Mouse (Mus musculus): ENCODE results near the gene Sppl2a.
A peak's percentile ranks its signal among the peaks of the same experiment; 100 is the strongest.
"Not testable (repeated sequence)": the region's sequence is repeated elsewhere in the genome, so short reads cannot be mapped to it uniquely, and the experiment has no call there.

The Sppl2a gene

DNA sequence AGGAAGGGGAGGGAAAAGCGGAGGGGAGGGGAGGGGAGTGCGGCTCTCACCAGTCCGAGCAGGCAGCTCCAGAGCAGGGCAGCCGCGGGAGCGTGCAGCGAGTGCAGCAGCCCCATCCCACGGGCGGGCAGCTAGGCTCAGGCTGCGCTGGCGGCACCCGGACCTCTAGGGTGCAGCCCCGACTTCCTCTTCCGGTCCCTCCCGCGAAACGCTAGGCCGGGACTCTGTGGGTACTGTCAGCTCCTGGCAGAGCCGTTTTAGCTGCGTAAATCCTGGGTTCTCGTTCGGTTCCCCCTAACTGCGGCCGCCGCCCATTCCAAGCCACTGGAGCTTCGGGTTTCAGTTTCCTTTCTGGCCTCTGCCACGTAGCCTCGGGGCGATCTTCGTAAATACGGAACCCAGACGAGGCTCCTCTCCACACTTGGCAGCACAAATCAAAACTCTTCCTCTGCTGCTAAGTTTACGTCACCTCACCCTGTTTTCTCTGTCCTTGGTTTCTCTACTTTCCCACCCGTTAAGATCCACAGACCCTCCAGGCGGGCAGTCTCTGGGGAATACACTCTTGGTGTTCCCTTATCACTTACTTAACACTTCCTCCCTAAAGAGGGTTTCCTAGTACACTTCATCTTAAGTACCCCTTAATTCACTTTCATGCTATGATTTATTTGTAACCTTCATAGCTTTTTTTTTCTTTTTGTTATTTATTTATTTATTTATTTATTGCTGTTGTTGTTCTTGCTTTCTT is at the start of gene Sppl2a:
Gene Sppl2a, minus strand, starts transcription at position 339 of the 745 bp plus-strand sequence.
- DNase-seq (ENCODE audit: low spot score) = peak; percentile 78

- DNase-seq (ENCODE audit: low spot score) = no peak
These were observed 44.4 kb upstream of the Sppl2a start for GRCm38 (mm10) chr2:126977428-126977827.

- no peak for DNase-seq (ENCODE audit: low spot score)
These were observed 28.7 kb upstream of the Sppl2a start for GRCm38 (mm10) chr2:126961696-126962095.

DNA sequence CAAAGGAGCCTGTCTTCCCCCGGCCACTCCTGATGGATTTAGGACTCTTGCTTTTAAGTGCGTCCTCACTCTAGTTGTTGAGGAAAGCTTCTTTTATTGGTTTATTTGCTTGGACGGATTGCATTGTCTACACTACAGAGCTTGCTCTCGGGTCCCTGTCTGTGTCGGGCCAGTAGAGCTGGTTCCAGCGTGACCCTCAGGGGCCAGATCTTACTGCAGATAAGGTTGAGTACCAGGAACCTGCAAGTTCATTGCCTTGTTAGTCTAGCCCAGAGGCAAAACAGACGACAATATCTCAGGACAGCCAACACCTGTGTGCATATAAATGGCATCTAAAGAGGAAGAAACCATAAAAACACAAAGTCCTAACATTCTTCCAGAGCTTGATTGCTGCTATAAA is 22.6 kb upstream of the Sppl2a start:
- DNase-seq (ENCODE audit: low spot score) = no peak

DNA sequence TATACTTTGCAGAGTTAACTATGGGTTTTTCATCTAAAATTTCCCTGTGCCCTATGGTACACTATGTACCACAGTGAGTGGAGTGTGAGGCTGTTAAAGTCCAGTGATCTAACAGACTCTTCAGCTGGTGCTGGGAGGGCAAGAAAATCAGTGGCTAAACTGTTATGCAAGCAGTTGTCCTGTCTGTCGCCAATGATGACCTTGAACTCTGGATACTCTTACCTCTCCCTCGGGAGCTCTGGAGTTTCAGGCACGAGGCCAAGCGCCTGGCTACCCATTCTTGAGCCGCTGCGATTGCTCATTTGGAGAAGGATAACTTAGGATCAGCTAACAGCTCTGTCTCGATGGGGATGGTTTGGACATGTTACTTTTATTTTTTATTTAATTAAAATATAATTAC is 18.1 kb upstream of the Sppl2a start:
- no peak for DNase-seq (ENCODE audit: low spot score)

DNA sequence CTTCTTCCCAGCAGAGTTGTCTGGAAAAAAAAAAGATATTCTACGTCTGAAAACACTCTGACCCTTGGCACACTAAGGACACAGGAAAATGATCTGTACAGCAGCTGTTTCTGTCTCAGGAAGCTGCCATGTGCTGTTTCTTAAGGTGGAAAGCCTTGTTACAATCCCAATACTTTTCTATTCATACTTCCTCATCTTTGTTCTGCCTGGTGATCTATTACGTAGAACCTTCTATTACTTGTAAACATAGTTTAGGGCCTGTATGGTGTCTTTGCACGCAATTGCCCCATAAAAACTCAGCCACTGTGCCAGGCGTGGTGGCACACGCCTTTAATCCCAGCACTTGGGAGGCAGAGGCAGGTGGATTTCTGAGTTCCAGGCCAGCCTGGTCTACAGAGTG is 17.4 kb upstream of the Sppl2a start:
- DNase-seq (ENCODE audit: low spot score) = no peak

GRCm38 (mm10) chr2:126949856-126950255 is 16.8 kb upstream of the Sppl2a start:
- no peak for DNase-seq (ENCODE audit: low spot score)

- not testable (repeated sequence) for DNase-seq (ENCODE audit: low spot score)
These were observed 16.3 kb upstream of the Sppl2a start for GRCm38 (mm10) chr2:126949297-126949696.

- no peak for DNase-seq (ENCODE audit: low spot score)
These were observed 15.2 kb upstream of the Sppl2a start for GRCm38 (mm10) chr2:126948231-126948630.

DNA sequence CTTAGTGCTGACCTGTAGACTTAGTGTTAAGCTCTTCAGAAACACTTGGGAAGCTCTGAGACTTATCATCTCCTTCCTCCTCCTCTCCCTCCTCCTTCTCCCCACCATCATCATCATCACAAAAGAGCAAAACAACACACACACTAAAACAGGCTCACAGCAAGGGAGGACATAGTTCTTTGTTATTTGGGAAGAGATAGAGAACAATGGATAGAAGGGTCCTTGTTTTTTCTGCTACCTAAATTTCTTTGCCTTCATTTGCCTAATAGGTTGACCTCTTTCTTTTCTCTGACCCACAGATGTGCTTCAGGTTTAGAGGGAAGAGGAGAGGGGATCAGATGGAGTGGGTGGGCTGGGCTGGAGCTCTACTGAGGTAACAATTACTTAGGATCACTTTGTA is 14.6 kb upstream of the Sppl2a start:
- no peak for DNase-seq (ENCODE audit: low spot score)

DNA sequence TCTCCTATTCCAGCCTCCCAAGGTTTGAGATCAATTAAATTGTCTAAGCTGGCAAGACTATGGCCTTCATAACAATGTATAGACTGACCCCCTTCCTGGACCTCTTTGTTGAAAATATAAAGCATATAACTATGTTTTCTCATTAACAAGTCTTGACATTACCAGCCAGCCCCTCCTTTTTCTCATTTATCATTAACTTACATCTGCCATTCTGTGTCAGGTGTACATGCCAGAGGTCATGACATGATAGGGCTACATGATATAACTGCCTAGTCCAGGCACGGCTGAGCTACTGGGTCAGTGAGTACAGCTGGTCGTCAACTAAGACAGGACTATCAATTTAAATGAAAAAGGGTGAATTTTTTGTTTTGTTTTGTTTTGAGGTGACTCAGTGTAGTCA is 10.2 kb upstream of the Sppl2a start:
- DNase-seq (ENCODE audit: low spot score) = no peak

- no peak for DNase-seq (ENCODE audit: low spot score)
These were observed 7.4 kb upstream of the Sppl2a start for GRCm38 (mm10) chr2:126940314-126940866.

DNA sequence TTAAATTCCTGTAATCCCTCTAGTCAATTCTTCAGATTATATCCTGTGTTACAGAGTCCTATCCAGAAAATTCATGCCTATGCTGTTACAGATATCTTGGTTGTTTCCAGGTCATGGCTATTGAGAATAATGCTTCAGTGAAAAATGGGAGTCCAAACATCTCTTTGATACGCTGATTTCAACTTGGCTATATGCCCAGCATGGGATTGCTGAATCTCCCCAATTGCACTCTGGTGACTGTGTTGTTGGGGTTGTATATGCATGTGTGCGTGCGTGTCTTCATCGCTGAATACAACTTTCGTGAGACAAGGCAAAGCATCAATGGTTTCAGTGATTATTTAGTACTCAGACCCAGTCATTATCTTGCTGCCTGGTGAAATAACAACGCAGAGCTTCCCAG is 5.0 kb upstream of the Sppl2a start:
- DNase-seq (ENCODE audit: low spot score) = no peak

DNA sequence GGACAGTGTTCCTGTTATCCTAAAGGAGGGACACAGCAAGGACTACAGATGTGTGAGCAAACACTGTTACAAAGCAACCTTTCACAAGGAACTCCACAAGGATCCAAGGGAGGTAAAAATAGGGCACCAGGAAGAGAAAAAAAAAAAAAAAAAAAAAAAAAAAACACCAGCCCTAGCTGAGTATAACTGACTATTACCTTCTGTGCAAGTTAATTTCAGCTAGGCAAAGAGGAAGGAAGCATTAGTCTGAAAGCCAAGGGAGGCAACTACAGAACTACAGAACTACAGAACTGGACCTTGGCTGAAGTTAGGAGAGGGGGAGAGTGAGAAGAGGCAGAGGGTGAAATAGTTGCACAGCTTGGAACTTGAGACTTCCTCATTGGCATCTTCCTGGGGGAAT is 886 bp upstream of the Sppl2a start:
- DNase-seq (ENCODE audit: low spot score) = no peak

DNA sequence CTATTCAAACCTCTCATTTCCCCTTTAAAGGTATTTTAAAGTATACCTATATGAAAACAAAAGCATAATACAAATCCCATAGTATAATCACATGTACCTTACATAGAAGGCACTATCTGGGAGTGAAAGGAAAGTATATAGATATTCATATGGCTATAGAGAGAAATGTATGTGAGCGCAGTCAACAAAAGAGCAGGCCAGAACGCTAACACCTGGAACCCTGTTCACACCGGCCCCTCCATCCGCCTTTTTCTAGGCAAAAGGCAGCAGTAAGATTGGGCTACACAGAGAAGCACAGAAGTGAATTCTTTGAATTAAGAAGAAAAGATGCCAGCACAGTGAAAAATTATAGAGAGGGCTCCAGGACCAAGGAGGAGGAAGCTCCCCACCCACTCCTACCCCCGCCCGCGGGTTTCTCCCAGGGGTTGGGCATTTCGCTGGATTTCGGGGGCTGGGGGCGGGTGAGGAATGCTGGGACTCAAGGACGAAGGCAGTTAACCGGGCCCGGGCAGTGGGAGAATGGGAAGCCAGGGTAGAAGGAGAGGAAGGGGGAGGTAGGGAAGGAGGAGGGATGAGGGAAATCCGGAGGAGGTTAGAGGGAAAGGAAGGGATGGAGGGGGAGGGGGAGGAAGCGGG is 656 bp downstream of the Sppl2a start:
- DNase-seq (ENCODE audit: low spot score) = peak; percentile 46

DNA sequence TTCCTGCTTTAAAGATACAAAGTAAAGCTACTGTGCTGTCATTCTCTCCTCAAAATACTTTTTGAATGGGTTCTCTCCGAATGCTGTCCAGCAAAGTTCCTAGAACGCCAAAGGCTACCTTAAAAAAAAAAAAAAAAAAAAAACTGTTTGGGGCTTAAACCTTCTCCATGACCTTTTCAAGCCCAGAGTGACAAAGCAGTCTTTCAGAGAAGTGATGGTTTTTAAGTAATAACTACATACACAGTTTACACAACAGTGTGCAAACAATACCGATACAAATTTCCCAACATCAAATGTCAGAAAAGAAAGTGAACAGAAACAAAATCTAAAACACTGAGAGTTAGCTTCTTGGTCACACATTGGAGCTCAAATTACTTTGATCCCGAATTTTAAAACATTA is 1.3 kb downstream of the Sppl2a start:
- no peak for DNase-seq (ENCODE audit: low spot score)

- no peak for DNase-seq (ENCODE audit: low spot score)
These were observed 4.4 kb downstream of the Sppl2a start for GRCm38 (mm10) chr2:126928681-126929080.

GRCm38 (mm10) chr2:126920358-126921060 is 12.5 kb downstream of the Sppl2a start:
- no peak for DNase-seq (ENCODE audit: low spot score)

DNA sequence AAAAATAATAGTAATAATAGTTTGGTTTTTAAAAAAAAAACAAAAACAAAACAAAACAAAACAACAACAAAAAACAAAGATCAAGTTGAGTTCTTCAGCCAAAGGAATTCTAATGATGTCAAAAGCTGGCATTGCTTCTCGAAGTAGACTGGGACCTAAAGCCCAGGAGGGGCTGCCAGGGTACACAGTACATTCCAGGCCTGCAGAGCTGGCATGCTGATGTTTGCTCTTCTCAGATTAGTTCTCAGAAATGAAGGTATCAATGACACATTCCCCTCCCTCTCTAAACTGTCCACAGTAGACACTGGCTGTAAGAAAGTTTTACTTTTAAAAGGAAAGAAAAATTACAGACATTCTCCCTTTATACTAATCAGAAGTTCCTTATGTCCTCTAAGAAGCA is 16.8 kb downstream of the Sppl2a start:
- no peak for DNase-seq (ENCODE audit: low spot score)

DNA sequence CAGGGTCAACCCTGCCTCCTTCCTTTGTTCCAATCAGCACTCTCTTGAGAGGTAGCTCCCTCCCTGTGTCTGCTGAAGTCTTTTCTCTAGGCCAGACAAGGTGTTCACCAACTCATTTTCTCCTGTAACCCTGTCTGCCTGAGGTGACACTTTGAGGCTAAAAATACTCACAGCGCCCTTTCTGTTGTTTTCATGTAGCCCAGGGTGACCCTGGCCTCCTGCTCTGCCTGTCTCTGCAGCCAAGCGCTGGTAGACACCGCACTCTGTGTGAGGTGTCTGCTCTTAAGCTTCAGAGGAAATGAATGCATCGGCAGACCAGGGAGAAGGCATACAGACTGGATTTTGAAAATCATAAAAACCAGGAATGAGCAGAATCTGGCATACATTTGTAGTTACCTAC is 18.9 kb downstream of the Sppl2a start:
- no peak for DNase-seq (ENCODE audit: low spot score)

DNA sequence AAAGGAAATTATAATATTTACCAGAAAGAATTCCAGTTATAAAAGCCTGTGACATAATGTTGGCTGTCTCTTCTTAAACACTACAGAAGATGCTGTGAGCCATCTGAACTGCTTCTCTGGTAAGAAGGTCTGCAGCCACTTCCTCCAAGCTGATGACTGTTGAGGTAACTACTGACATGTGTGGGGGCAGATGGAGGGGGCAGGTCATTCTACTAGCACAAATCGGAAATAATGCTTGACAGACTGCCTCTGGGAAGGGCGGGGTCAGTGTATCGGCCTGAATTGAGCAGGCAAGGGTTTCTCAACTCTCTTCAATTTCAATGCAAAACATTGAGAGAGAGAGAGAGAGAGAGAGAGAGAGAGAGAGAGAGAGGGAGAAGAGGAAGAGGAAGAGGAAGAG is 28.9 kb downstream of the Sppl2a start:
- DNase-seq (ENCODE audit: low spot score) = no peak

- no peak for DNase-seq (ENCODE audit: low spot score)
These were observed 35.5 kb downstream of the Sppl2a start for GRCm38 (mm10) chr2:126897511-126897910.

DNA sequence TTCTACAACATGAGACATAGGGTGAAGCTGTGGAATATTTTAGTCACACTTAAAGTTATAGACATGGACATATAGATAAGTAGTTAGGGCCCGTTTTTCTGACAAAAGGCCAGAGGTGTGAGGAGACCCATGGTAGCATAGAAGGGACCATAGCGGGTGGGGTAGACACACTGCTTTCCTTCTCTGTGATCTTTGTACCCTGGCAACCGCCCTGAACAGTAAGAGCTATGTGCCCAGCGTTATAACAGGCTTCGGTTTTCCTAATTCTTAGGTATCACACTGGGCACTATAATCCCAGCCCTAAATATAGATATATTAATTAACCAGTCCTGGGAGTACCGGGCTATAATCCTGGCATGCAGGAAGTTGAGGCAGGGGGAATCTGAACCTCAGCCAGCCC is 36.1 kb downstream of the Sppl2a start:
- DNase-seq (ENCODE audit: low spot score) = no peak
